Mouse (Mus musculus) kidney, adult 2 months (tissue): ENCODE measurements at regions not wholly inside any gene's neighbourhood (a gene's known extent, or its start where the extent isn't known, plus 50 kb on each side); places are given as distances from the start of the nearest gene placed in this dataset.

Experiments used
- CTCF ChIP-seq: fragments of 200-500 bp; conservative IDR thresholded peaks from 2 replicates; pipeline ENCODE4 v1.5.1; 2011; ENCODE audit warnings: low read depth, mild to moderate bottlenecking, control low read depth, low read length, moderate library complexity, mixed read lengths; ENCODE audit not compliant: insufficient read depth, insufficient read length
- POLR2A ChIP-seq: fragments of 200-500 bp; IDR thresholded peaks from one replicate; pipeline ENCODE4 v1.6.1; 2011; ENCODE audit warnings: low read depth, low read length, control low read depth

GRCm38 (mm10) chr5:107054900-107055452 is 90.9 kb downstream of the Cdc7 start:
- no peak for TF ChIP-seq CTCF
- no peak for TF ChIP-seq POLR2A
